Comparison of ENCODE assay signal across 14 mouse cellular contexts in genomic region chr3:107424258-107425041, GRCm38 (mm10). TPM values are rescaled to one million over a fixed set of nuclear protein-coding genes. Genes with fewer than 3 reads are reported as not detected.
DNase-seq lines count a peak whose midpoint lies in the region; ATAC-seq lines count a peak whose summit lies in the region.
"Had no signal": no experiment of that assay in that cellular context is flagged by ENCODE, and none has a peak within 500 bp of the region (broad histone marks: within the 10 kb centered on the region; RNA-seq: fewer than 3 reads in every experiment).

No protein-coding gene starts in this region.

- H3K4me1 ChIP-seq in hindbrain, embryonic 13.5 days (replicated peaks): no peaks in the 10 kb centered on the region
- no peaks in the 10 kb centered on the region for H3K4me1 ChIP-seq in hindbrain, embryonic 11.5 days (replicated peaks; ENCODE audit: control insufficient read depth, insufficient read depth, low read length)

- H3K9ac ChIP-seq in hindbrain, embryonic 13.5 days: no peak overlapping the region
- no peak overlapping the region for H3K9ac ChIP-seq in hindbrain, embryonic 11.5 days (ENCODE audit: low read depth, low read length)

- no peak overlapping the region for H3K27ac ChIP-seq in hindbrain, embryonic 13.5 days
- H3K27ac ChIP-seq in hindbrain, embryonic 11.5 days (ENCODE audit: low read depth, low read length): no peak overlapping the region

- 68% methylated on average over 11 of the region's 11 CpGs for WGBS in hindbrain, embryonic 13.5 days
- 81% methylated on average over 11 of the region's 11 CpGs for WGBS in hindbrain, embryonic 11.5 days

- no peaks in the 10 kb centered on the region for H3K36me3 ChIP-seq in hindbrain, embryonic 13.5 days
- no peaks in the 10 kb centered on the region for H3K36me3 ChIP-seq in hindbrain, embryonic 11.5 days (ENCODE audit: control insufficient read depth, insufficient read depth, low read length)

- intact Hi-C loops in left cerebral cortex, postnatal 14 days (cut with DNase I): loop anchor here (1.0 kb wide), 1 partner anchor 17 kb away; no protein-coding TSS in a partner anchor

- no peaks in the 10 kb centered on the region for H3K9me3 ChIP-seq in hindbrain, embryonic 13.5 days
- no peaks in the 10 kb centered on the region for H3K9me3 ChIP-seq in hindbrain, embryonic 11.5 days (ENCODE audit: control insufficient read depth, low read length)

- no peak overlapping the region for H3K4me2 ChIP-seq in hindbrain, embryonic 13.5 days
- H3K4me2 ChIP-seq in hindbrain, embryonic 11.5 days (replicated peaks; ENCODE audit: low read depth, low read length): no peak overlapping the region

- H3K4me3 ChIP-seq in hindbrain, embryonic 13.5 days: no peak overlapping the region
- H3K4me3 ChIP-seq in hindbrain, embryonic 11.5 days (ENCODE audit: low read depth, low read length): no peak overlapping the region
- H3K4me3 ChIP-seq: erythroblast, embryonic 14.5 days had no signal

- H3K27me3 ChIP-seq in hindbrain, embryonic 13.5 days: 0 out of 2 replicates have a peak, but pooled peaks cover 5% of the 10 kb centered on the region
- H3K27me3 ChIP-seq in hindbrain, embryonic 11.5 days (ENCODE audit: control insufficient read depth, insufficient read depth, low read length): no peaks in the 10 kb centered on the region

- DNase-seq in hindbrain, embryonic 11.5 days (ENCODE audit: low spot score): no peak
- peak; percentile 14 for DNase-seq in MN1 (ENCODE audit: low spot score)
- peak; percentile 61 for DNase-seq in Muller cell, postnatal 12 days (ENCODE audit: inconsistent ontology term)
- peak; percentile 68 to 84 for DNase-seq in left cerebral cortex, postnatal 14 days (ENCODE audit: low spot score in 2 of 2)
- no peak for DNase-seq in thymus, postnatal 14 days
- no peak for DNase-seq in thymus, postnatal 25 days
- DNase-seq: adrenal gland, postnatal 25 days; gastrocnemius, postnatal 36 days; kidney, adult 11 months; thymus, adult 2 months had no signal

- ATAC-seq in hindbrain, embryonic 13.5 days (ENCODE audit: low FRiP score): peak; percentile 46; the same call in 1 of the 2 replicates
- no peak for ATAC-seq in hindbrain, embryonic 11.5 days (ENCODE audit: low FRiP score)
- ATAC-seq: lung, postnatal 0 days had no signal

RNA-seq across cellular contexts. Expression of gene Kcnc4, which starts 34.9 kb away (rescaled TPM):
- 2.1 and 2.3 TPM in 2 replicates for polyA plus RNA-seq in hindbrain, embryonic 13.5 days (2015; fragmentation: Nextera tagmentation; extraction: Ambion mirVana)
- 0.22 and 0.25 TPM in 2 replicates for polyA plus RNA-seq in hindbrain, embryonic 11.5 days (2014; fragmentation: Nextera tagmentation; extraction: Ambion mirVana)
- total RNA-seq in left cerebral cortex, postnatal 14 days (2021): 10 to 100 TPM; 61.7 to 74.6 TPM
- total RNA-seq: liver, adult 2 months had no signal
- polyA plus RNA-seq: erythroblast, embryonic 14.5 days had no signal

Comparison
In these comparisons a context has a peak if more than half of its experiments do, and no peak if none do; other contexts are left out.
1. DNase-seq: peak in MN1 (single experiment), Muller cell, postnatal 12 days (single experiment) and left cerebral cortex, postnatal 14 days (2 of 2); none in hindbrain, embryonic 11.5 days (single experiment), thymus, postnatal 14 days (single experiment) and thymus, postnatal 25 days (single experiment).